Mouse (Mus musculus): ENCODE measurements around the gene Ptprt.

- TF ChIP-seq CTCF (IDR thresholded peaks at IDR 0.05; ENCODE audit: extremely low read depth, insufficient read length, insufficient replicate concordance, low read depth, low read length) (no peak), POLR2A (IDR thresholded peaks at IDR 0.05; ENCODE audit: low read depth, low read length) (no peak)
Measured at GRCm38 (mm10) chr2:162626076-162626475, 34.9 kb downstream of the Ptprt start.
